Mouse (Mus musculus): ENCODE measurements around the gene Tmem59.

DNA sequence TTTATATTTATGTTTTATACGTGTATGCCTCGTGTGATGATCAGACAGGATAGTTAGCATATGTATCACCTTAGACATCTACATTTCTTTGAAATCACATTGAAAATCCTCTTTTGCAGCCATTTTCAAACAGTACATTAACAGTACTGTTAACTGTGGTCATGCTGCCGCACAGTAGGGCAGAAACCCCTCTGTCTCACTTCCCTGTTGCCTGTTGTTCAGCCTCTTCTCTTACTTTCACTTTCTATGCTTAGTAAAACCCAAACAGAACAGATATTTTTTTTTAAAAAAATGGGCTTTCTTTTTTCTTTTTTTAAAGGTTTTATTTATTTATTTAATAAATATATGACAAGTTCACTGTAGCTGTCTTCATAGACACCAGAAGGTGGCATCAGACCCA, 15.6 kb downstream of the Tmem59 start:
- no peak for TF ChIP-seq EP300 (IDR thresholded peaks at IDR 0.05; ENCODE audit: insufficient read depth, low read depth, low read length)
- TF ChIP-seq POLR2A (IDR thresholded peaks at IDR 0.05; ENCODE audit: insufficient read depth, low read length) = no peak
